Mouse (Mus musculus): ENCODE measurements at regions not wholly inside any gene's neighbourhood (a gene's known extent, or its start where the extent isn't known, plus 50 kb on each side); places are given as distances from the start of the nearest gene placed in this dataset.

DNA sequence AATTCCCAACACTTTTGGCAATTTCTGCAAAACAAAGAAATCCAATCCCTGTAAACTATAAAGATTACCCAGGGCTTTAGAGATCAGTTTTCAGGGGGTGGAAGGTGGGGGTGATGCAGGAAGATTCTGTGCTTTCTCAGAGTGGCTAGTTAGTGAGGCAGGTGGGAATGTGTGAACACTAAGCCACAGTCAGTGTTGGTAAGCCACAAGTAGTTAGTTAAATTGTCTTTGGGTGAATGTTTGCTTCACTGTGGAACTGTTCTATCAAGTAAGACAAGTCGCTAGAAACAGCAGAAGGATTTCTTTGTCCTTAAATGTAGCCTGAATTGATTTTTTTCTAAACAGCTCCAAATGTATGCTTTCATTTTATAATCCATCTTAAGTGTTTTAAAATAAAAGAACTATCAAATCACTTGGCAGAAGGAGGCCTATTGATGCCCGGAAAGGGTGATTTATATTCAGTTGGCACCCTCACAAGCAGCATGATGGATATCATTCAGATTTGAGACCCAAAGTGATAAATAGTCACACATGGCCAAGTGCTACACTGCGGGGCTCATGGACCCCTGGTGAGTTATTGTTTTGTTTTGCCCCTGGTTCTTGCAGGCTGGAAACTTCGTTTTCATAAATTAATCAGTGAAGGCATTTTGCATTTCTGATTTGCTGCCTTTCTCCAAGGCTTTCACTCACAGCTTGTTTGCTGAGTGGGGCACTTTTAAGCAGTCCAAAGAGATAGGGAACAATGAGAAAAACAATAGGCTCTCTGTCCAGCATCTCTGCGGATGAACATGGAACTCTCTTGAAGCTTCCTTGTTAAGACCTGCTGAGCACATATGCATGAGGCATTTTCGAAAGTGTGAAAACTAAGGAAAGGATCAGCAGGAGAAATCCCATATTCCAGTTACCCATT lies 325.4 kb downstream of the 4933405O20Rik start:
- in situ Hi-C loops (cut with MboI, MseI): loop anchor here (5.0 kb wide), 2 partner anchors 48 to 53 kb away; no protein-coding TSS in a partner anchor

DNA sequence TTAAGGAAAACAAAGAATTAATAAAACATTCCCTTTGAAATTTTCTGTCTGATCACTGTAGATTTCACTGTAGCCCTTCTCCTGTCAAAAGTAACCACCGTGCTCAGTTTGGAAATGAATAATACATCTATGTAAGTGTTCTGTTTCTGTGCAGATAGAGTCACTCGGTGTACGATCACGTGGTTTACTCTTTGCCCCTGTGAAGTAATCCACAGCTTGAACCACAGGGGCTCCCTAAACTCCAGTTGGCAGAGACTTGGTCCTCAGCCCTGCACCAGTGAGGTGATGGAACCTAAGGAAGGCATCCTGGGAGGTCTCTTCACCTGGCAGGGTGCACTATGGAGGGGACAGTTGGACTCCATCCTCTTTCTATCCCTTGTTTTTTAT lies 326.0 kb downstream of the 4933405O20Rik start:
- in situ Hi-C loops (cut with MboI, MseI): loop anchor here (5.0 kb wide), 2 partner anchors 47 to 52 kb away; no protein-coding TSS in a partner anchor

Measured in T-helper 17 cell (primary cell).